Mouse (Mus musculus): ENCODE measurements around the gene Wdr45.

Wdr45 gene

GRCm38 (mm10) chrX:7764657-7765280, 50.6 kb downstream of the Wdr45 start:
- DNase-seq: no peak

DNA sequence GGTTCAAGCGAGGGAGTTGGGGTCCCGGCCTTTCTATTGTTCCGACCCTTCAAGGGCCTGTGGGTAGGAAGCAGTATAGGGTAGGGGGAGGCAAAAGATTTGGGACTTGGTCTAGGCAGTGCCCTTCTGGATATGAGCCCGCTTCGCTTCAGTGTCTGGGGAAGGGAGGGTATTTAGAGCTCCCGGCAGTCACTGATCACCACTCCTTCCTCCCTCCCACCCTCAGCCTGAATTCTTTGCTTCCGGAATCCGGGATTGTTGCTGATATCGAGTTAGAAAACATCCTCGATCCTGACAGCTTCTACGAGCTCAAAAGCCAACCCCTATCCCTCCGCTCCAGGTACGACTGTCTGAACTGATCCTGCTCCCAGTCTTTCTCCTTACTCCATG, 51.1 kb downstream of the Wdr45 start:
- DNase-seq: no peak

- DNase-seq: peak; percentile 58
Observed at GRCm38 (mm10) chrX:7765764-7766163, 51.6 kb downstream of the Wdr45 start.

DNA sequence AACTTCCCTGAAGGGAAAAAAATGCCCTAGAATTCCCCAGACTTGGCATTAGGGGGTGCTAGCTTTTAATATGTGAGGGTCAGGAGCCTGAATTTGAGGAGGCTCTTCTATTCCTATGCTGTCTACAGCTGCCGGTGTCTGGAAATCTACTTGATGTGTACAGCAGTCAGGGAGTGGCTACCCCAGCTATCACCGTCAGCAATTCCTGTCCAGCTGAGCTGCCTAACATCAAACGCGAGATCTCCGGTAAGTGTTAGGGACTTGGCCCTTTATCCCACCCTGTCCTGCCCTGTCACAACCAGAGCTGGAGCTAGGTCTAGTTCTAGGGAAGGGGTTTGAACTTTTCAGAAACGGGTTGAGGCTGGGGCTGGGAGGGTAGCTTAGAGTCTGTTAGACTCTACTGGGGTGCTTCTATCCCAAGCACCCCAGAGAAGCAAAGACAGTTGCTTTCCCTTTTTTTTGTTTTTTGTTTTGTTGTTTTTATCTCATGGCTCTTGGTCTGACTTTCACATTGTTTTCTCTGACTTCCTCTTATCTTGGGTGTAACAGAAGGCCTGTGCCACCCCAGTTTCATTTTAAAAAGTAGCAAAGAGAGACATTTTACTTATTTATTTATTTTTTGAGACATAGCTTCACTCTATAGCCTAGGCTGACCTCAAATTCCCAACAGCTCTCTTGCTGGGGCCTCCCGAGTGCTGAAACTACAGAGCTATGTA, 55.3 kb downstream of the Wdr45 start:
- no peak for DNase-seq

DNA sequence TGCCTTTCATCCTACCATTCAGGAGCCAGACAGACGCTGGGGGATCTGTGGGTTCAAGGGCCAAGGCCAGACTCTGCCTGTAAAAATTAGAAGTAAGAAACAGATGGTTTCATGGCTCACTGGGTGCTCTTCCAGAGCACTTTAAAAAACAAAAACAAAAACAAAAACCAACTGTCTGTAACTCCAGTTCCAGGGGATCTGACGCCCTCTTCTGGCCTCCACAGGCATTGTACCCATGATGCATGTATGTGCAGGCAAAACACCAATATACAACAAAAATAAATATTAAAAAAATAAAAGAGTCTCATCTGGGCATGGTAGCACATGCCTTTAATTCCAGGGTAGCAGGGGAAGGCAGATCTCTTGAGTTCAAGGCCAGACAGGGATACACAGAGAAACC, 58.6 kb downstream of the Wdr45 start:
- no peak for DNase-seq

- no peak for DNase-seq
Observed at GRCm38 (mm10) chrX:7775501-7776205, 61.5 kb downstream of the Wdr45 start.

DNA sequence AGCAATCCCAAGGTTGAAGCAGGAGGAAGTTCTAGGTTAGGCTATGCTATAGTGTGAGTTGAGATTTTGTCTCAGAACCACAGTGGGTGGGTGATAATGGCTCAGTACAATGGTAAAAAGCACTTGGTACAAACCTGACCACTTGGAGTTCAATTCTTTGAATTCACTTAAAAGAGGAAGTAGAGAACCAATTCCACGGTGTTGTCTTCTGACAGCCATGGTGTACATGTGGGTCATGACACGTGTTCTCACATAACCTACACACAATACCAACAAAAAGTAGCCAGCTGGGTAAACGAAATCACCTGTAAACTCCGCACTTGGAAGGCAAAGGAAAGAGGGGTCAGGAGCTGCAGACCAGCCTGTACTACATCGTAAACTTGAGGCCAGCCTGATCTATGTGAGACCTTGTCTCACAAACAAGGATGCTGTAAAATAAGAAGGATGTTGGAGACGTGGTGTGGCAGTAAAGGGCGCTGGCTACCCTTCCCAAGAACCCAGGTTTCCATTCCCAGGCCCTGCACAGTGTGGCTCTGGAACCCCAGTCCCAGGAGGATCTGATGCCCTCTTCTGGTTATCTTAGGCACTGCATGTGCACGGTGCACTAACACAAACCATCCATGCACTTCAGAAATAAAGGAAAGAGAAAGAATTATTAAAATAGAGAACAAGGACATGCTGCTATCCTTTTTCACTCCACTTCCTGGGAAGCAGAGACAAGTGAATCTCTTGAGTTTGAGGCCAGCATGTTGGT, 62.4 kb downstream of the Wdr45 start:
- peak; percentile 71 for DNase-seq
